In the genomic region with DNA sequence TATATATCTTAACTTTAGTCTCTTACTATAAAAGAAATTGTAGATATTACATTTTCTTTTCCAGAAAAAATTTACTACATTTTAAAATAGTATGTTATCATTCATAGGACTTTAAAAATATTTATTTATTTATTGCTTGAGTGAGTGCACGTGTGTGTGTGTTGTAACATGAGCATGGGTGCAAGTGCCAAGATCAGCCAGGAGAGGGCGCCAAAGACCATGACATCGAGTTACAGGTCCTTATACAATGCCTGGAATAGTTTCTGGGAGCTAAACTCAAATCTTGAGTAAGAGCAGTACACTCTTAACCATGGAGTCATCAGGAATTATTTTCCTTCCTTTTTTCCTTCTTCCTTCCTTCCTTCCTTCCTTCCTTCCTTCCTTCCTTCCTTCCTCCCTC, we compare ENCODE assay signal across 8 mouse cellular contexts.
DNase-seq lines count a peak whose midpoint lies in the region; ATAC-seq and TF ChIP-seq lines count a peak whose summit lies in the region.

No protein-coding gene starts in this region.

- no peak overlapping the region for H3K27ac ChIP-seq in gastrocnemius, adult 2 months
- no peak overlapping the region for H3K27ac ChIP-seq in neural tube, embryonic 15.5 days (replicated peaks)
- H3K27ac ChIP-seq in hindbrain, embryonic 16.5 days (ENCODE audit: low read depth, low read length) = no peak overlapping the region

- no peaks in the 10 kb centered on the region for H3K27me3 ChIP-seq in neural tube, embryonic 15.5 days (replicated peaks)
- no peaks in the 10 kb centered on the region for H3K27me3 ChIP-seq in hindbrain, embryonic 16.5 days (replicated peaks; ENCODE audit: control insufficient read depth, insufficient read depth, low read length)

- no peak overlapping the region for H3K9ac ChIP-seq in neural tube, embryonic 15.5 days (replicated peaks)
- H3K9ac ChIP-seq in hindbrain, embryonic 16.5 days (ENCODE audit: low read depth, low read length) = no peak overlapping the region

- DNase-seq in gastrocnemius, adult 2 months = peak; percentile 17
- no peak for DNase-seq in gastrocnemius, postnatal 14 days
- peak; percentile 19 for DNase-seq in neural tube, embryonic 10.5 days (ENCODE audit: extremely low spot score, low spot score)
- DNase-seq in c-Kit-negative CD71-positive TER-119-positive erythroid progenitor cells, embryonic 14.5 days (ENCODE audit: low read depth, low spot score) = peak; percentile 3
- DNase-seq in kidney, adult 9 months = peak; percentile 38
- no peak for DNase-seq in thymus, postnatal 0 days (ENCODE audit: low spot score)

- 19% methylated on average over 3 of the region's 3 CpGs for WGBS in neural tube, embryonic 15.5 days
- 7% methylated on average over 3 of the region's 3 CpGs for WGBS in hindbrain, embryonic 16.5 days

- no peaks in the 10 kb centered on the region for H3K36me3 ChIP-seq in neural tube, embryonic 15.5 days
- no peaks in the 10 kb centered on the region for H3K36me3 ChIP-seq in hindbrain, embryonic 16.5 days (ENCODE audit: control insufficient read depth, insufficient read depth, low read length)

- H3K4me3 ChIP-seq in gastrocnemius, adult 2 months = no peak overlapping the region
- no peak overlapping the region for H3K4me3 ChIP-seq in neural tube, embryonic 15.5 days (replicated peaks)
- no peak overlapping the region for H3K4me3 ChIP-seq in hindbrain, embryonic 16.5 days (ENCODE audit: low read length)

- intact Hi-C loops in gastrocnemius, adult 2 months (cut with DNase I) = no loop called here
- intact Hi-C loops in gastrocnemius, postnatal 14 days (cut with DNase I; ENCODE audit: low total_unique reads) = no loop called here

- no peak overlapping the region for H3K4me2 ChIP-seq in neural tube, embryonic 15.5 days
- no peak overlapping the region for H3K4me2 ChIP-seq in hindbrain, embryonic 16.5 days (ENCODE audit: low read length)

- no peak for ATAC-seq in neural tube, embryonic 15.5 days (ENCODE audit: low FRiP score)
- no peak for ATAC-seq in hindbrain, embryonic 16.5 days

- no peaks in the 10 kb centered on the region for H3K9me3 ChIP-seq in neural tube, embryonic 15.5 days (replicated peaks)
- H3K9me3 ChIP-seq in hindbrain, embryonic 16.5 days (ENCODE audit: control insufficient read depth, low read length) = no peaks in the 10 kb centered on the region

- TF ChIP-seq CTCF in gastrocnemius, adult 2 months (IDR thresholded peaks at IDR 0.05) = peak; percentile 54

- H3K4me1 ChIP-seq in neural tube, embryonic 15.5 days = no peaks in the 10 kb centered on the region
- no peaks in the 10 kb centered on the region for H3K4me1 ChIP-seq in hindbrain, embryonic 16.5 days (ENCODE audit: control insufficient read depth, insufficient read depth, low read depth, low read length)

Comparison
In these comparisons a context has a peak if more than half of its experiments do, and no peak if none do; other contexts are left out.
1. DNase-seq: peak in gastrocnemius, adult 2 months (single experiment), neural tube, embryonic 10.5 days (single experiment), c-Kit-negative CD71-positive TER-119-positive erythroid progenitor cells, embryonic 14.5 days (single experiment) and kidney, adult 9 months (single experiment); none in gastrocnemius, postnatal 14 days (single experiment) and thymus, postnatal 0 days (single experiment).